Mouse (Mus musculus): ENCODE measurements around the gene Gm8453. TPM values are rescaled to one million over a fixed set of nuclear protein-coding genes. Genes with fewer than 3 reads are reported as not detected.
"Not testable (repeated sequence)": the region's sequence is repeated elsewhere in the genome, so short reads cannot be mapped to it uniquely, and the experiment has no call there.

The Gm8453 gene
- not detected in 2 replicates for total RNA-seq (2015; ENCODE audit: low replicate concordance)
- total RNA-seq (2017; ENCODE audit: low replicate concordance) = not detected in 2 replicates

DNA sequence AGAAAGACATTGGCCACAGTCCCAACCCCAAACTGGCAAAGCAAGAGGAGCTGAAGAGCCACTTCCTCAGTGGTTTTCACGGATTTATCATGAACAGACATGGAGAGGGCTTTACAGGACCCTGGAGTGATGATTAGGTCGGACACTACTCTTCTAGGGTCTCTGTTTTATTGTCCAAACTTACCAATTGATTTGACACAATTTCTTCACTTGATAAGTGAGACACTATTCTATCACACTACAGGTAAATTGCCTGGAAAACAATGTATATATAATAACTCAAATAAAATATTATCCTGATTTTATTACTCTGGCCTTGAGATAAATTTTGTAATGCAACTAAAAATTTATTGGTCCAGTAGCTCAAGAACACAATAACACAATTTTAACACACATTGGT is at the start of gene Gm8453:
Gm8453 (minus strand) TSS at position 101 of the 400 bp plus-strand sequence.
- not testable (repeated sequence) for ATAC-seq (replicated peaks; ENCODE audit: low FRiP score, poor library complexity, severe bottlenecking)

DNA sequence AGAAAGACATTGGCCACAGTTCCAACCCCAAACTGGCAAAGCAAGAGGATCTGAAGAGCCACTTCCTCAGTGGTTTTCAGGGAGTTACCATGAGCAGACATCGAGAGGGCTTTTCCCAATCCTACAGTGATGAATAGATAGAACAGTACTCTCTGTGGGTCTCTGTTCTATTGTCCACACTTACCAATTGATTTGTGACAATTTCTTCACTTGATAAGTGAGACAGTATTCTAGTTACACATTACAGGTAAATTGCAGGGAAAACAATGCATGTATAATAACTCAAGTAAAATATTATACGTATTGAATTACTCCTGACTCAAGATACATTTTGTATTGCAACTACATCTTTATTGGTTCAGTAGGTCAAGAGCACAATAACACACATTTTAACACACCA is 28.1 kb downstream of the Gm8453 start, which contains the start of gene Gm8653:
Gm8653 (minus strand) TSS at position 101 of the 400 bp plus-strand sequence.
- ATAC-seq (replicated peaks; ENCODE audit: low FRiP score, poor library complexity, severe bottlenecking) = not testable (repeated sequence)

- ATAC-seq (replicated peaks; ENCODE audit: low FRiP score, poor library complexity, severe bottlenecking) = not testable (repeated sequence)
Measured at GRCm38 (mm10) chr7:22189077-22189476, 40.2 kb downstream of the Gm8453 start, which contains the start of gene Vmn1r143. Gene Vmn1r143, plus strand, starts transcription at chr7:22189377.

Other genes starting within 250 kb of the Gm8453 start
- gene Vmn1r137, start 234.9 kb downstream of the Gm8453 start, total RNA-seq (2015; ENCODE audit: low replicate concordance) = not detected in 2 replicates
- not detected in 2 replicates for gene Vmn1r137, start 234.9 kb downstream of the Gm8453 start, total RNA-seq (2017; ENCODE audit: low replicate concordance)
- gene Vmn1r138, start 200.6 kb downstream of the Gm8453 start, total RNA-seq (2015; ENCODE audit: low replicate concordance) = not detected in 2 replicates
- not detected in 2 replicates for gene Vmn1r138, start 200.6 kb downstream of the Gm8453 start, total RNA-seq (2017; ENCODE audit: low replicate concordance)
- not detected in 2 replicates for gene Gm6176, start 173.2 kb downstream of the Gm8453 start, total RNA-seq (2015; ENCODE audit: low replicate concordance)
- gene Gm6176, start 173.2 kb downstream of the Gm8453 start, total RNA-seq (2017; ENCODE audit: low replicate concordance) = not detected in 2 replicates
- not detected in 2 replicates for gene Vmn1r139, start 160.4 kb downstream of the Gm8453 start, total RNA-seq (2015; ENCODE audit: low replicate concordance)
- gene Vmn1r139, start 160.4 kb downstream of the Gm8453 start, total RNA-seq (2017; ENCODE audit: low replicate concordance) = not detected in 2 replicates
- gene Gm16451, start 111.2 kb downstream of the Gm8453 start, total RNA-seq (2015; ENCODE audit: low replicate concordance) = not detected in 2 replicates
- gene Gm16451, start 111.2 kb downstream of the Gm8453 start, total RNA-seq (2017; ENCODE audit: low replicate concordance) = not detected in 2 replicates
- not detected in 2 replicates for gene Gm10666, start 94.7 kb downstream of the Gm8453 start, total RNA-seq (2015; ENCODE audit: low replicate concordance)
- gene Gm10666, start 94.7 kb downstream of the Gm8453 start, total RNA-seq (2017; ENCODE audit: low replicate concordance) = not detected in 2 replicates
- gene Vmn1r142, start 65.4 kb downstream of the Gm8453 start, total RNA-seq (2015; ENCODE audit: low replicate concordance) = not detected in 2 replicates
- not detected in 2 replicates for gene Vmn1r142, start 65.4 kb downstream of the Gm8453 start, total RNA-seq (2017; ENCODE audit: low replicate concordance)
- not detected in 2 replicates for gene Vmn1r143, start 40.1 kb downstream of the Gm8453 start, total RNA-seq (2015; ENCODE audit: low replicate concordance)
- not detected in 2 replicates for gene Vmn1r143, start 40.1 kb downstream of the Gm8453 start, total RNA-seq (2017; ENCODE audit: low replicate concordance)
- not detected in 2 replicates for gene Gm8653, start 28.2 kb downstream of the Gm8453 start, total RNA-seq (2015; ENCODE audit: low replicate concordance)
- not detected in 2 replicates for gene Gm8653, start 28.2 kb downstream of the Gm8453 start, total RNA-seq (2017; ENCODE audit: low replicate concordance)
- not detected in 2 replicates for gene Gm4187, start 100.2 kb upstream of the Gm8453 start, total RNA-seq (2015; ENCODE audit: low replicate concordance)
- gene Gm4187, start 100.2 kb upstream of the Gm8453 start, total RNA-seq (2017; ENCODE audit: low replicate concordance) = not detected in 2 replicates
- gene Gm8660, start 141.6 kb upstream of the Gm8453 start, total RNA-seq (2015; ENCODE audit: low replicate concordance) = not detected in 2 replicates
- not detected in 2 replicates for gene Gm8660, start 141.6 kb upstream of the Gm8453 start, total RNA-seq (2017; ENCODE audit: low replicate concordance)
- gene Vmn1r148, start 184.1 kb upstream of the Gm8453 start, total RNA-seq (2015; ENCODE audit: low replicate concordance) = not detected in 2 replicates
- gene Vmn1r148, start 184.1 kb upstream of the Gm8453 start, total RNA-seq (2017; ENCODE audit: low replicate concordance) = not detected in 2 replicates
- gene Vmn1r149, start 208.7 kb upstream of the Gm8453 start, total RNA-seq (2015; ENCODE audit: low replicate concordance) = not detected in 2 replicates
- not detected in 2 replicates for gene Vmn1r149, start 208.7 kb upstream of the Gm8453 start, total RNA-seq (2017; ENCODE audit: low replicate concordance)
- gene Gm10665, start 234.6 kb upstream of the Gm8453 start, total RNA-seq (2015; ENCODE audit: low replicate concordance) = not detected in 2 replicates
- not detected in 2 replicates for gene Gm10665, start 234.6 kb upstream of the Gm8453 start, total RNA-seq (2017; ENCODE audit: low replicate concordance)

All from erythroid progenitor cell, adult 5-6 weeks (primary cell).